Mouse (Mus musculus) limb, embryonic 12.5 days (tissue): ENCODE results near the gene Pvalb. TPM values are rescaled to one million over a fixed set of nuclear protein-coding genes. Genes with fewer than 3 reads are reported as not detected.

ENCODE experiments used
- ATAC-seq: fragments of 200-750 bp; cut with Nextera tagmentation; 2 replicates; pipeline ENCODE4 v1.8.0; 2017; ENCODE audit warnings: low read depth, moderate TSS enrichment; ENCODE audit not compliant: insufficient number of reproducible peaks, insufficient read depth, low FRiP score, low TSS enrichment
- H3K27ac ChIP-seq: fragments of 300-500 bp; sonication (generic); 2 replicates; pipeline ENCODE4 v1.5.1; 2016; ENCODE audit warnings: mild to moderate bottlenecking, moderate library complexity
- H3K27me3 ChIP-seq: fragments of 300-500 bp; sonication (generic); 2 replicates; pipeline ENCODE4 v1.6.1; 2016; ENCODE audit warnings: mild to moderate bottlenecking, moderate library complexity
- H3K36me3 ChIP-seq: fragments of 300-500 bp; sonication (generic); 2 replicates; pipeline ENCODE4 v1.6.1; 2016; ENCODE audit warnings: mild to moderate bottlenecking, moderate library complexity
- H3K4me1 ChIP-seq: fragments of 300-500 bp; sonication (generic); replicated peaks from 2 replicates; pipeline ENCODE4 v1.6.1; 2016
- H3K4me2 ChIP-seq: fragments of 300-500 bp; sonication (generic); 2 replicates; pipeline ENCODE4 v1.6.1; 2016; ENCODE audit warnings: mild to moderate bottlenecking, moderate library complexity
- H3K4me3 ChIP-seq: fragments of 300-500 bp; sonication (generic); replicated peaks from 2 replicates; pipeline ENCODE4 v1.5.1; 2016; ENCODE audit warnings: mild to moderate bottlenecking
- H3K9ac ChIP-seq: fragments of 300-500 bp; sonication (generic); replicated peaks from 2 replicates; pipeline ENCODE4 v1.6.1; 2016; ENCODE audit warnings: mild to moderate bottlenecking, moderate library complexity
- H3K9me3 ChIP-seq: fragments of 300-500 bp; sonication (generic); 2 replicates; pipeline ENCODE4 v1.6.1; 2016; ENCODE audit warnings: mild to moderate bottlenecking, moderate library complexity
- WGBS: fragments of 180-500 bp; shearing (Covaris S2); methylation state at CpG from one replicate; pipeline ENCODE4 v1.1.7; 2016; 5-methylcytosine and 5-hydroxymethylcytosine counted together
- polyA plus RNA-seq: library from polyadenylated mRNA; unstranded; fragments of >200 nt; fragmentation: Nextera tagmentation; extraction: Ambion mirVana; gene quantifications from 2 replicates; pipeline ENCODE4 v1.2.1, GENCODE M21; 2016

The Pvalb gene
- polyA plus RNA-seq, 1 experiment from 2014 or later = not detected

DNA sequence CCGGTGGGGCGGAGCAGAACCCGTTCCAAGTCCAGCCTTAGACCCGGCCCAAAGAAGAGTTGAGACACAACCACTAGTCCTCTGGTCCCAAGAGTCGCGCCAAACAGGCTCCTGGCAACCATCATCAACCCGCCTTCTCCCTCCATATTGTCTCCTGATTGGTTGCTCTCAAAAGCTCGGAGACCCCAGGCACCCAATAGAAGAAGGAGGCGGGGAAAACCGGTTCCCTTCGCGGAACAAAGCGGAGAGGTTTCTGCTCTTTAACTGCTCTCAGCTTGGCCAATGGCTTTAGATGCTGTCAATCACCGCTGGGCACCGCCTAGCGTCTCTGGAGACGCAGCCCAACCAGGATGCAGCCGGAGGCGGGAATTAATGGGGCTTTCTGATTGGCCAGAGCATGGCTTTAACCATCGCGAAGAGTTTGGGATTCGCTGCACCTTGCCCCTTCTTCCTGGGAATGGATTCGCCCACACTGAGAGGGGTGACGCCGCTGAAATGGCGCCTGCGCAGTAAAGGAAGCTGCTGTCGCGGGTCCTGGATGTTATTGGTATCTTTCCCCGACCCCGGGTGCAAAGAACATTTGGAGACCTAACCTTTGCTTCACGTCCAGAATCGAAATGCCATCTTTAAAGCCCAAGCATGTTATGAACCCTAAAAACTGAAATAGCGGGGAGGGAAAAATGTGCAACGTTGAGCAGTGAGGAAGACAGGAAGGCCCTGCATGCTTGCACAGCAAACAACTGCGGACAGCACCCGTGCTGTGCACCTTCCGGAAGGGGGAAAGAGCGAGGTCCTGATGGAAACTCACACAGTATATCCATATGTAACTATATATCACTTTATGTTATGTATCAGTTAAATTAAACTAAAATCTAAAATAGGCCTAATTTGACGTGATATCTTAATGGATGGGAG lies 32.0 kb downstream of the Pvalb start, which contains the start of gene Ift27:
TSS of gene Ift27 (minus strand) at position 136 of the 915 bp plus-strand sequence.
- Histone ChIP-seq H3K27me3 (no peaks in the 10 kb centered on the region), H3K4me2 (peak within 1 kb of the TSS; percentile 91), H3K4me1 (peaks cover 22% of the 10 kb centered on the region), H3K27ac (peak within 1 kb of the TSS; percentile 25; the same call in 1 of the 2 replicates), H3K9ac (peak within 1 kb of the TSS; percentile 70), H3K9me3 (no peaks in the 10 kb centered on the region), H3K4me3 (peak within 1 kb of the TSS; percentile 65), H3K36me3 (peaks cover 8% of the 10 kb centered on the region; the same call in 1 of the 2 replicates)
- peak; percentile 95 for ATAC-seq
- 2% methylated on average over 40 of the region's 40 CpGs for WGBS

DNA sequence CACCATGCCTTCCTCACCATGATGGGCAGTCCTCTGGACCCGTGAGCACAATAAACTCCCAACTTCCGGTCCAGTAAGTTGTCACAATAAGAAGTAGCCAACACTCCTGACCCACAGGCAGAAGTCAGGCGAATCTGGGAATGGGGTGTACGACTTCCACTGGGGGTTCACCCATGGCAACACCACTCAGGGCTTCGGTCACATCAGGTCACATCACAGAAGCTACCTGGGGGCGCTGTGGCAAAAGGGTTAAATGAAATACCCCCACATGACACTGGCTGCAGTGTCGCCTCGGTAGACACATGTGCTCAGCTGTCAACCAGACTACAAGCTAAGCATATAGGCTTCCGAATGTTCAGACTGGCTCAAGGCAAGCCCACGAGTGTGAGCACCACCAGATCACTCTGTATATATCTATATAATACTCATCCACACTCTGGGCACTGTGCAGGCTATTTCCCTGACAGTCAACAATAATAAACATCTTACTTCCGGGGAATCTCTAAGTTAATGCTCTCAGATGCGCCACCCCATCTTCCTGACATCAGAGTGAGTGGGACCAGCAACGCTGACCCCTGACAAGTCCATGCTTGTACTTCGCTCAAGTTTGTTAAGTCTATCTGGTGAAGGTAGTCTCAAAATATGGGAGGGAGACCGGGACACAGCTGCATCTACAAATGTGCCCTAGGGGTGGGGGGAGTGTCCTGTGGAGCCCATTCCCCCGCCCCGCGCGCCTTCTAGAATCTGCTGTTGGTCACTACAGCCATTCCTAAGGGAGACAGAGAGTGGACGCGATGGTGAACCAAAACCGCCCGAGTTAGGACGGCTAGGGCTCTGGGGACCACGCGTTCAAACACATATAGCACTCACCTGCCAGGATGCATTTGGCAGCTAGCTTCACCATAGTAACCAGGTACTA lies 33.0 kb downstream of the Pvalb start:
- no peaks in the 10 kb centered on the region for H3K9me3 ChIP-seq
- H3K4me3 ChIP-seq = peak overlapping the region; percentile 65
- peak overlapping the region; percentile 91 for H3K4me2 ChIP-seq
- peak overlapping the region; percentile 70 for H3K9ac ChIP-seq
- H3K27me3 ChIP-seq = no peaks in the 10 kb centered on the region
- ATAC-seq = no peak; the same call in 1 of the 2 replicates
- peaks cover 8% of the 10 kb centered on the region; the same call in 1 of the 2 replicates for H3K36me3 ChIP-seq
- 0 out of 2 replicates have a peak overlapping the region, but pooled peaks have one; percentile 12 for H3K27ac ChIP-seq
- 27% methylated on average over 26 of the region's 26 CpGs for WGBS
- H3K4me1 ChIP-seq = peaks cover 20% of the 10 kb centered on the region

DNA sequence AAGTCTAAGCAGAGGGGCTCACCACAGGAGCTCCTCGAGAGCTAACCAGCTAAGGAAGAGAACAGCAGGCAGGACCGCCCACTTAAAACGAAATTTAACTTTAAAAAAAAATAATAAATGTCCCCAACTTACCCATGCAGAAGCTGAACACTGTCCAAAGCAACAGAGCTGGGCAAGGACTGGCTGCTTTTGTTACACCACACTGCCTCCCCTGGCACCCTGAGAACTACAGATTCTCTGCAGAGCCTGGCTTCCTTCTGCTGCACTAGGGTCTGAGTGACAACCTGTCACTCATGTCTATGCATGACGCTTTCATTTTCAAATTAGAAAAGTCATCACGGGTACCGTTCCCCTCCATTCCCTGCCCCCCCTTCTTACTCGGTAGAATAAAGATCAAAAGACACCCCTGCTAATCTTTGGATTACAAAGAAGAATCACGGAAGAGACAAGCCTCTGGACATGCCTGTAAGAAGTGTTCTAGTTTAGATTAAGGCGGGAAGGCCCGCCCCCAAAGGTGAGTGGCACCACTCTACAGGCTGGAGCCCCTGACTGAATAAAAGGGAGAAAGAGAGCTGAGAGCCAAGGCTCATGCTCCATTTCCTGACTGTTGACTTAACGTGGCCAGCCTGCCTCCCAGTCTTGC lies 33.8 kb downstream of the Pvalb start:
- H3K9me3 ChIP-seq = no peaks in the 10 kb centered on the region
- H3K9ac ChIP-seq = no peak overlapping the region
- H3K4me1 ChIP-seq = peaks cover 19% of the 10 kb centered on the region
- ATAC-seq = no peak
- no peak overlapping the region for H3K4me3 ChIP-seq
- peaks cover 13% of the 10 kb centered on the region; the same call in 1 of the 2 replicates for H3K36me3 ChIP-seq
- H3K27ac ChIP-seq = no peak overlapping the region
- no peaks in the 10 kb centered on the region for H3K27me3 ChIP-seq
- 83% methylated on average over 11 of the region's 11 CpGs for WGBS
- peak overlapping the region; percentile 91 for H3K4me2 ChIP-seq

DNA sequence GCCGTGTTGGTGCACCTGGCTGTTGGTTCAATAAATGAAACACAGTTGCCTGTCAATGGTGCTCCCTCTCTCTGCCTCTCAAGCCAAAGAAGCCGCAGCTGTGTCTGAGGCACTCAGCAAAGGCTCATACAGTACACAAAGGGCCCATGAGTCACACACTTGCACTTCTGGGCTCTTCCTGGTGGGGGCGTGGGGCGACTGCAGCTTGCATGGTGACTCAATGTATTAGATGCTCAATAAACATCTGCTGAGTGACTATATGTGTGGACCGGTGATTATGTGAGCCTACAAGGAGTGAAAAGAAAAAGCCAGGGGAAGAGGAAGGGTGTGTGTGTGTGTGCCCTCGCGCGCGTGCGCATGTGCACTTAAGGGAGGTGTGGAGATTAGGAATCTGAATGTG lies 34.5 kb downstream of the Pvalb start:
- H3K4me1 ChIP-seq = peaks cover 19% of the 10 kb centered on the region
- H3K4me3 ChIP-seq = no peak overlapping the region
- 95% methylated on average over 10 of the region's 10 CpGs for WGBS
- no peaks in the 10 kb centered on the region for H3K9me3 ChIP-seq
- no peaks in the 10 kb centered on the region for H3K27me3 ChIP-seq
- H3K27ac ChIP-seq = no peak overlapping the region
- peaks cover 16% of the 10 kb centered on the region; the same call in 1 of the 2 replicates for H3K36me3 ChIP-seq
- no peak overlapping the region for H3K4me2 ChIP-seq
- ATAC-seq = no peak
- no peak overlapping the region for H3K9ac ChIP-seq

DNA sequence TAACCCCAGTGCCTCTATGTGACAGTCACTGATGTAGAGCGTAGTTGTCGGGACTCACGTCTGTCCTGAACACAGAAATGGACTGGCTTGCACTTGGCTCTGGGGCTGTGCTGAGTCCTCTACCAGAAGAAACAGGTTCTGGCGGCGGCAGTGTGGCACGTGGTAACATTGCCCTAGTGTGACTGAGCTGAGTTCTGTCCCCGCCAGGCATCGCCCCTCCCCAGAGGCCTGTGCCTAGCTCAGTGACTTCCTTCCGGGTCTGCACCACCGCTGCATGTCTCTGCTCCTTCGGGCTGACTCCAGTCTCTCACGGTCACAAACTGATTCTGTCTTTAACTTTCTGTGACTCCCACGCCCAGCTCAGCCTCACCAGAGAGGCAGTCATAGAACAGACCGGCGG lies 35.5 kb downstream of the Pvalb start:
- H3K27ac ChIP-seq = no peak overlapping the region
- ATAC-seq = no peak
- WGBS = 88% methylated on average over 15 of the region's 15 CpGs
- H3K9me3 ChIP-seq = no peaks in the 10 kb centered on the region
- H3K4me2 ChIP-seq = no peak overlapping the region
- H3K9ac ChIP-seq = no peak overlapping the region
- H3K4me1 ChIP-seq = peaks cover 19% of the 10 kb centered on the region
- no peaks in the 10 kb centered on the region for H3K27me3 ChIP-seq
- H3K36me3 ChIP-seq = peaks cover 25% of the 10 kb centered on the region; the same call in 1 of the 2 replicates
- no peak overlapping the region for H3K4me3 ChIP-seq

DNA sequence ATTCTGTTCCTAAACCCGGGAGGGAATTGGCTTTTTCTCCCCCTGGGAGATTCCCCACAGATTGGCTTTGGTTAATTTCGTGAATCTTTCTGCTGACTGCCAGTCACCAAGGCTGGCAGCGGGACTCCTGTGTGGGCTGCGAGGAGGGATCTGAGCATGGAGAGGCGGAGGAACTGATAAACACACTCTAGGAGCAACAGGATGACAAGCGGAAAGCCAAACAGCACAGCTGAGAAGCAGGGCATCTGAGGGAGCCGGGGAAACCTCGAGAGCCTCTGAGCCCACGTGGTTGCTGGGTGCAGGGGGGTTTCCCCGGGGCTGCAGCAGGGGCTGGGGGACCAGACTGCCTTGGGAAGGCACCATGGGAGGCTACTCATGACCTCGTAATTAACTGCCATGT lies 36.6 kb downstream of the Pvalb start:
- Histone ChIP-seq H3K9ac (no peak overlapping the region), H3K27me3 (no peaks in the 10 kb centered on the region), H3K36me3 (peaks cover 33% of the 10 kb centered on the region; the same call in 1 of the 2 replicates), H3K4me2 (no peak overlapping the region), H3K27ac (no peak overlapping the region), H3K4me1 (peaks cover 14% of the 10 kb centered on the region), H3K9me3 (no peaks in the 10 kb centered on the region), H3K4me3 (no peak overlapping the region)
- ATAC-seq = no peak
- 84% methylated on average over 11 of the region's 11 CpGs for WGBS

DNA sequence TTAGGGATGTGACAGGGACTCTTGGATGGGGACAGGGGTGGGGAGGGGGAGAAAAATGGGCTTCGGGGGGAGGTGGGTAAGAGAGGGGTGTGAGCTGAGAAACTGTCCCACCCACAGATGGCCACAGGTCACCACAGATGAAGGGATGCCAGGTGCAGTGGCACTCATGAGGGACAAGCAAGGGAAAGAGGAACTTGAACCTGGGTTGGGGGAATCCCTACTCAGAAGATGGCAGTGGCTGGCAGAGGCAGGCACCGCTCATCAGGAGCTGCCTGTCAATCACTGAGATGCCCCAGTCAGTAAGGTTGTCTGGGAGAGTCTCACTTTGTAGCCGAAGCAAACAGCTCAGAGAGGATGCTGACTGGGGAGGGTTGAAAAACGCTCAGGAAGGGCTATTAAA lies 40.9 kb downstream of the Pvalb start:
- no peak overlapping the region for H3K9ac ChIP-seq
- WGBS = 91% methylated on average over 4 of the region's 4 CpGs

DNA sequence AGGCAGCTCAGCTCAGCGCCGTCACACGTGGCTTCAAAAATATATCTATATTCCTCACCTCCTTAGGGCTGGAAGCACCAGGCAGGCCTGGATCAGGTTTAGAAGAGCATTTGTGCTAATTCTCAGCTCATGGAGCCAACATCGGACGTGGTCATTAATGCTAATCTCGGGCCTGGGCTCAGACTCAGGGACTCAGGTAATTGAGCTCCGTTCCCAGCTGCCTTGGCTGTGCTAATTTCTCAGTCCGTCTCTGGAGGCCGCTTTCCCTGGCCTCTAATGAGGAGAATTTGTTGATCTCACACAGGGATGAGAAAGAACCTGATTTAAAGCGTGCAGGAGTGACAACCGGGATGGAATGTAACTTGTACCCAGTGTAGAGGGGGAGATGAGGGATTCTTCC lies 41.7 kb downstream of the Pvalb start:
- Histone ChIP-seq H3K9ac (no peak overlapping the region), H3K9me3 (no peaks in the 10 kb centered on the region), H3K27ac (no peak overlapping the region), H3K27me3 (no peaks in the 10 kb centered on the region), H3K4me1 (no peaks in the 10 kb centered on the region), H3K36me3 (peaks cover 46% of the 10 kb centered on the region), H3K4me3 (no peak overlapping the region), H3K4me2 (no peak overlapping the region)
- 79% methylated on average over 11 of the region's 11 CpGs for WGBS
- no peak for ATAC-seq

More for the DNA sequence above, 40.9 kb downstream of the Pvalb start:
- H3K4me1 ChIP-seq = no peaks in the 10 kb centered on the region
- no peaks in the 10 kb centered on the region for H3K27me3 ChIP-seq
- no peak overlapping the region for H3K4me2 ChIP-seq
- no peak for ATAC-seq
- no peaks in the 10 kb centered on the region for H3K9me3 ChIP-seq
- no peak overlapping the region for H3K4me3 ChIP-seq
- peaks cover 49% of the 10 kb centered on the region for H3K36me3 ChIP-seq
- H3K27ac ChIP-seq = no peak overlapping the region

DNA sequence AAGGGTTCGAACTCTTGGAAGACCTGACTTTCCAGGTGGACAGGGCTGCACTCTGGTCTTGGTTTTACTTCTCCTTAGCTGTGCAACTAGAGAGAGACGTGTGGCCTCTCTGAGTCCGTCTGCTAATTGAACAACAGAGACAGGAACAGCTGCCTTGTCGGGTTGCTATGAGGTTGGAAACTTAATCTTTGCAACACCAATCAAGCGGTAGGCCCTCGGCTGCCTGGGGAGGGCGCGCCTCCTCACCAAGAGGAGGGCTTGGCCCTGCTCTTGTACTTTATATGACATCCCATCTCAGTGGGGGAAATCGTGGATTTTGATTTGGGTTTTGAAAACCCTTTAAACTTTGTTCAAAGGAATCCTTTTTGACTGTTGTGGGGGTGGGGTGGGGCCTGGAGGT lies 44.3 kb downstream of the Pvalb start:
- ATAC-seq = no peak
- WGBS = 69% methylated on average over 9 of the region's 9 CpGs
- Histone ChIP-seq H3K9ac (no peak overlapping the region), H3K27ac (no peak overlapping the region), H3K4me3 (no peak overlapping the region), H3K9me3 (no peaks in the 10 kb centered on the region), H3K4me1 (no peaks in the 10 kb centered on the region), H3K27me3 (no peaks in the 10 kb centered on the region), H3K36me3 (peaks cover 38% of the 10 kb centered on the region), H3K4me2 (no peak overlapping the region)

DNA sequence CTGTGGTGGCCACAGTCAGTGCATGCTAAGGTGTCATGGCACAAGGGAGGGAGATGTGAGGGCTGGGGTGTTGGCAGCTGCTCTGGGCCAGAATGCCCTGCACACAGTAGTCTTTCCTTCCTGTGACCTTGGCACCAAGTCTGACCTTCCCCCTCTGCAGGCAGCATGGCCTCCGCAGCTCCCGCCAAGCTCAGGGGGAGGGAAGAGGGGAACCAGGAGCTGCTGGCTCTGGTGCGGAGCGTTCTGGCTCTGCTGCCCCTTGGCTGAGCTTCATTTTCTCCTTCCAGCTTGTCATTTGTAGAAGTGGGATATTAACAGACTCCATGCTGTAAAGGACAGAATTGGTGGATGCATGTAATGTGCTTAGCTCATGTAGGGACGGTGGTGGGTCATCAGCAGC lies 47.9 kb downstream of the Pvalb start:
- H3K4me2 ChIP-seq = no peak overlapping the region
- H3K9me3 ChIP-seq = no peaks in the 10 kb centered on the region
- H3K9ac ChIP-seq = no peak overlapping the region
- no peak overlapping the region for H3K27ac ChIP-seq
- peaks cover 9% of the 10 kb centered on the region for H3K36me3 ChIP-seq
- no peaks in the 10 kb centered on the region for H3K27me3 ChIP-seq
- 83% methylated on average over 3 of the region's 5 CpGs for WGBS
- H3K4me3 ChIP-seq = no peak overlapping the region
- H3K4me1 ChIP-seq = no peaks in the 10 kb centered on the region
- ATAC-seq = no peak
